Mouse (Mus musculus) gastrocnemius, adult 8-10 months (tissue): ENCODE data around the gene Ctnnd1. TPM values are rescaled to one million over a fixed set of nuclear protein-coding genes. Genes with fewer than 3 reads are reported as not detected.

ENCODE experiments used
- DNase-seq, 2 experiments: peaks; one replicate each; pipeline ENCODE4 v3.0.0; 2022; ENCODE audit warnings: low spot score in 2 of 2
- total RNA-seq, 4 experiments: library from RNA; stranded (reverse); gene quantifications; 2 replicates each; pipeline ENCODE4 v1.2.4; 2022

Ctnnd1 gene
- total RNA-seq, 4 experiments from 2014 or later: 20.7 to 26.6 (median 21.9) TPM

- no peak for DNase-seq
These were observed 3.5 kb downstream of the Ctnnd1 start for GRCm38 (mm10) chr2:84647051-84647568.

- DNase-seq: no peak
These were observed 4.4 kb downstream of the Ctnnd1 start for GRCm38 (mm10) chr2:84646138-84646537.

- DNase-seq: no peak
These were observed 9.7 kb downstream of the Ctnnd1 start for GRCm38 (mm10) chr2:84640833-84641232.

GRCm38 (mm10) chr2:84638428-84639220 lies 11.9 kb downstream of the Ctnnd1 start:
- DNase-seq: no peak

GRCm38 (mm10) chr2:84637452-84638165 lies 13.0 kb downstream of the Ctnnd1 start:
- no peak for DNase-seq

- DNase-seq: no peak
These were observed 14.3 kb downstream of the Ctnnd1 start for GRCm38 (mm10) chr2:84636231-84636741.

- peak; percentile 67 to 81 for DNase-seq
These were observed 15.0 kb downstream of the Ctnnd1 start for GRCm38 (mm10) chr2:84635611-84636010.

- DNase-seq: no peak
These were observed 15.6 kb downstream of the Ctnnd1 start for GRCm38 (mm10) chr2:84634934-84635482.

- DNase-seq: no peak
These were observed 16.6 kb downstream of the Ctnnd1 start for GRCm38 (mm10) chr2:84634006-84634405.

GRCm38 (mm10) chr2:84632999-84633398 lies 17.6 kb downstream of the Ctnnd1 start:
- no peak for DNase-seq

GRCm38 (mm10) chr2:84632001-84632400 lies 18.6 kb downstream of the Ctnnd1 start:
- no peak for DNase-seq

GRCm38 (mm10) chr2:84627036-84627435 lies 23.5 kb downstream of the Ctnnd1 start:
- DNase-seq: no peak

- DNase-seq: no peak
These were observed 24.1 kb downstream of the Ctnnd1 start for GRCm38 (mm10) chr2:84626366-84626975.

GRCm38 (mm10) chr2:84624201-84624600 lies 26.4 kb downstream of the Ctnnd1 start:
- DNase-seq: no peak

GRCm38 (mm10) chr2:84623428-84624119 lies 27.0 kb downstream of the Ctnnd1 start:
- DNase-seq: no peak

GRCm38 (mm10) chr2:84622668-84623067 lies 27.9 kb downstream of the Ctnnd1 start:
- no peak for DNase-seq

- no peak for DNase-seq
These were observed 30.8 kb downstream of the Ctnnd1 start for GRCm38 (mm10) chr2:84619646-84620340.

GRCm38 (mm10) chr2:84618914-84619313 lies 31.7 kb downstream of the Ctnnd1 start:
- DNase-seq: no peak

GRCm38 (mm10) chr2:84617637-84618515 lies 32.7 kb downstream of the Ctnnd1 start:
- no peak for DNase-seq
